Mouse (Mus musculus): ENCODE measurements around the gene Hsdl1. TPM values are rescaled to one million over a fixed set of nuclear protein-coding genes. Genes with fewer than 3 reads are reported as not detected.

The Hsdl1 gene
- polyA plus RNA-seq, 2 experiments: 6.9 to 17.0 TPM

DNA sequence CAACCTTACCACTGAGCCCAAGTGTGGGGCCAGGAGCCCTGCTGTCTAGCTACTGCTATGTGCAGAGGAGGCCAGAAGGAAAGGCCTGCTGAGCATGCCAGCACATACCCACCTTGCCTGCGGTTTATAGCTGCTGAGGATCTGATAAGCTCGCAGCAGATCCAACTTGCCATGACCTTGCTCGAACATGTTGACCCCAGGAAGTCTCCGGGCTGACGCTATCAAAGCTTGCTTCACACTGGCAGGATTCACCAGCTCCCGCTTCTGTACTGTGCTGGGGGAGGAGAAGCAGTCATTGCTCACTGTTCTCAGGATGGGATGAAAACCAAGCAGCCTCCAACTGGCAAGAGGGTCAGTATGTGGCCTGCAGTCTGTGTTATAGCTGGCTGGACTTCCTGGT is 44.0 kb downstream of the Hsdl1 start:
- H3K27ac ChIP-seq: no peak overlapping the region
- no peak overlapping the region for H3K4me3 ChIP-seq (ENCODE audit: insufficient read depth in 1 of 2, low read depth in 2 of 2, low read length in 2 of 2)
- TF ChIP-seq CTCF (IDR thresholded peaks at IDR 0.05; ENCODE audit: low read depth) (no peak), EP300 (IDR thresholded peaks at IDR 0.05; ENCODE audit: low read depth) (no peak)
- DNase-seq (ENCODE audit: low read depth in 3 of 3, low spot score in 3 of 3) (no peak), ATAC-seq (ENCODE audit: insufficient read depth) (no peak)
- H3K36me3 ChIP-seq (replicated peaks; ENCODE audit: control insufficient read depth, insufficient read depth, low read depth): peaks cover 39% of the 10 kb centered on the region
- no peaks in the 10 kb centered on the region for H3K4me1 ChIP-seq (replicated peaks; ENCODE audit: control insufficient read depth in 2 of 2, insufficient read depth in 2 of 2, low read length in 1 of 2)
- H3K4me2 ChIP-seq (ENCODE audit: low read depth): no peak overlapping the region
- 70% methylated on average over 6 of the region's 6 CpGs for WGBS (ENCODE audit: insufficient replicate concordance)
- H3K9ac ChIP-seq (replicated peaks): no peak overlapping the region
- no peaks in the 10 kb centered on the region for H3K9me3 ChIP-seq (ENCODE audit: control insufficient read depth, low read length)
- H3K27me3 ChIP-seq (ENCODE audit: control insufficient read depth, insufficient read depth, low read length): no peaks in the 10 kb centered on the region

GRCm38 (mm10) chr8:119528762-119529161 is 46.2 kb downstream of the Hsdl1 start:
- H3K36me3 ChIP-seq (replicated peaks; ENCODE audit: control insufficient read depth, insufficient read depth, low read depth): peaks cover 47% of the 10 kb centered on the region
- TF ChIP-seq CTCF (IDR thresholded peaks at IDR 0.05; ENCODE audit: low read depth): no peak
- TF ChIP-seq EP300 (IDR thresholded peaks at IDR 0.05; ENCODE audit: low read depth): no peak
- WGBS (ENCODE audit: insufficient replicate concordance): 82% methylated on average over 7 of the region's 7 CpGs
- DNase-seq (ENCODE audit: low read depth in 3 of 3, low spot score in 3 of 3): no peak
- H3K9me3 ChIP-seq (ENCODE audit: control insufficient read depth, low read length): no peaks in the 10 kb centered on the region
- ATAC-seq (ENCODE audit: insufficient read depth): no peak
- H3K27me3 ChIP-seq (ENCODE audit: control insufficient read depth, insufficient read depth, low read length): no peaks in the 10 kb centered on the region
- H3K4me1 ChIP-seq (replicated peaks; ENCODE audit: control insufficient read depth in 2 of 2, insufficient read depth in 2 of 2, low read length in 1 of 2): no peaks in the 10 kb centered on the region
- no peak overlapping the region for H3K4me2 ChIP-seq (ENCODE audit: low read depth)
- H3K9ac ChIP-seq (replicated peaks): no peak overlapping the region
- H3K27ac ChIP-seq: no peak overlapping the region
- H3K4me3 ChIP-seq (ENCODE audit: insufficient read depth in 1 of 2, low read depth in 2 of 2, low read length in 2 of 2): no peak overlapping the region

DNA sequence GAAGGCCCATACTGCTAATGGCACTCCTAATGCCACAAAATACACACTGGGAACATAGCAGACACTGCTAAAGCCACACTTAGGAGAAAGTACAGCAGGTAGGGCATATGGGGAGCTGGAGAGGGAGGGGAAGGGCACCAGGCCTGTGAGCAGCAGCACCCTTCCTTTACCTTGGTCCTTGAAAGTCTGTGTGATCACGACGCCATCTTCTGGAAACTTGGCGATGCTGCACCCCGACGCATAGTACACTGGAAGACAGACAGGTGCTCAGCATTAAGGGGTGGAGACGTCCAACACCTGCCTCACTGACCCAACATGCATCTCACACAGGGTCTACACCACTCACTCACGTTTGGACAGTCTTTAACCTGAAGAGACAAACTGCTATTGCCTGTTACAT is 54.9 kb downstream of the Hsdl1 start:
- Histone ChIP-seq H3K27ac (no peak overlapping the region), H3K9me3 (ENCODE audit: control insufficient read depth, low read length) (no peaks in the 10 kb centered on the region), H3K9ac (replicated peaks) (no peak overlapping the region), H3K27me3 (ENCODE audit: control insufficient read depth, insufficient read depth, low read length) (no peaks in the 10 kb centered on the region), H3K4me1 (replicated peaks; ENCODE audit: control insufficient read depth in 2 of 2, insufficient read depth in 2 of 2, low read length in 1 of 2) (no peaks in the 10 kb centered on the region; a peak in 1 of 4 replicates), H3K36me3 (replicated peaks; ENCODE audit: control insufficient read depth, insufficient read depth, low read depth) (peaks cover 77% of the 10 kb centered on the region), H3K4me2 (ENCODE audit: low read depth) (no peak overlapping the region), H3K4me3 (ENCODE audit: insufficient read depth in 1 of 2, low read depth in 2 of 2, low read length in 2 of 2) (no peak overlapping the region)
- ATAC-seq (ENCODE audit: insufficient read depth) (no peak), DNase-seq (ENCODE audit: low read depth in 3 of 3, low spot score in 3 of 3) (no peak)
- WGBS (ENCODE audit: insufficient replicate concordance): 73% methylated on average over 7 of the region's 7 CpGs
- peak; percentile 47 for TF ChIP-seq CTCF (IDR thresholded peaks at IDR 0.05; ENCODE audit: low read depth)
- TF ChIP-seq EP300 (IDR thresholded peaks at IDR 0.05; ENCODE audit: low read depth): no peak

DNA sequence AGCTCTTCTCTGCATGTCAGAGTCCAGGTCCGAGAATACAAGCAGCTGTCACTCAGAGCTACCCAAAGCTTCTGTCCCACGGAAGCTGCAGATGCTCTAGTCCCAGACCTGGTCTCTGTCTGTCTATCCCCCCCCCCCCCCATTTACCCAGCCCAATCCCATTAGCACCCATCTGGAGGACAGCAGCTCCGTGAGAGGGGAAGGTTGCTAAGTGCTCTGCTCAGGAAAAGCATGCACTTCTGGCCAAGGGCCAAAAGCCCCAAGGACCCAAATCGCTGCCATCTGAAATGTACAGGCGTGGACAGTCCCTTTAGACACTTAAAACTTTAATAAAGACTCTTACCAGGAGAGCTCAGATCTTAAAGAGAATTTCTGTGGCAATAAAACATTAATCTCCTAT is 58.3 kb downstream of the Hsdl1 start:
- no peaks in the 10 kb centered on the region; a peak in 1 of 4 replicates for H3K4me1 ChIP-seq (replicated peaks; ENCODE audit: control insufficient read depth in 2 of 2, insufficient read depth in 2 of 2, low read length in 1 of 2)
- H3K36me3 ChIP-seq (replicated peaks; ENCODE audit: control insufficient read depth, insufficient read depth, low read depth): peaks cover 70% of the 10 kb centered on the region
- no peak for ATAC-seq (ENCODE audit: insufficient read depth)

DNA sequence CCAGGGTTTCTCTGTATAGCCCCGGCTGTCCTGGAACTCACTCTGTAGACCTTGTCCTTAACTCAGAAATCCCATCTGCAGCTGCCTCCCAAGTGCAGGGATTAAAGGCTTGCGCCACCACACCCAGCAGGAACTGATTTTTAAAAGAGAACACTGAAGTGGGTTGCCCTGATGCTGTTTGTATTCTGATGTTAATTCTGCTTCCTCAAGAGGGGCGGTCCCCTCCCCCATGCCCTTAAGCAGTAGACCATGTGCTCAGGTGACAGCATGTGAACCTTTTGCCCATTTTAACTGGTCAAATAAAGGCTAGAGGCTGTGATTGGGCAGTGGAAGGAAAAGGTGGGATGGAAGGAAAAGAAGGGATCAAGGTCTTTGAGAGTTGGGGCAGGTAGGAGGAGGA is 59.2 kb downstream of the Hsdl1 start:
- Histone ChIP-seq H3K27me3 (ENCODE audit: control insufficient read depth, insufficient read depth, low read length) (no peaks in the 10 kb centered on the region), H3K4me2 (ENCODE audit: low read depth) (no peak overlapping the region), H3K4me1 (replicated peaks; ENCODE audit: control insufficient read depth in 2 of 2, insufficient read depth in 2 of 2, low read length in 1 of 2) (no peaks in the 10 kb centered on the region; a peak in 1 of 4 replicates), H3K9me3 (ENCODE audit: control insufficient read depth, low read length) (no peaks in the 10 kb centered on the region), H3K9ac (replicated peaks) (no peak overlapping the region), H3K4me3 (ENCODE audit: insufficient read depth in 1 of 2, low read depth in 2 of 2, low read length in 2 of 2) (no peak overlapping the region), H3K27ac (no peak overlapping the region), H3K36me3 (replicated peaks; ENCODE audit: control insufficient read depth, insufficient read depth, low read depth) (peaks cover 61% of the 10 kb centered on the region)
- TF ChIP-seq EP300 (IDR thresholded peaks at IDR 0.05; ENCODE audit: low read depth) (no peak), CTCF (IDR thresholded peaks at IDR 0.05; ENCODE audit: low read depth) (no peak)
- 84% methylated on average over 3 of the region's 3 CpGs for WGBS (ENCODE audit: insufficient replicate concordance)
- DNase-seq (ENCODE audit: low read depth in 3 of 3, low spot score in 3 of 3) (no peak), ATAC-seq (ENCODE audit: insufficient read depth) (no peak)

More for the DNA sequence above, 58.3 kb downstream of the Hsdl1 start:
- Histone ChIP-seq H3K27me3 (ENCODE audit: control insufficient read depth, insufficient read depth, low read length) (no peaks in the 10 kb centered on the region), H3K4me3 (ENCODE audit: insufficient read depth in 1 of 2, low read depth in 2 of 2, low read length in 2 of 2) (no peak overlapping the region), H3K4me2 (ENCODE audit: low read depth) (no peak overlapping the region), H3K9ac (replicated peaks) (no peak overlapping the region), H3K27ac (no peak overlapping the region), H3K9me3 (ENCODE audit: control insufficient read depth, low read length) (no peaks in the 10 kb centered on the region)
- TF ChIP-seq CTCF (IDR thresholded peaks at IDR 0.05; ENCODE audit: low read depth) (no peak), EP300 (IDR thresholded peaks at IDR 0.05; ENCODE audit: low read depth) (no peak)
- WGBS (ENCODE audit: insufficient replicate concordance): 73% methylated on average over 5 of the region's 5 CpGs
- DNase-seq (ENCODE audit: low read depth in 3 of 3, low spot score in 3 of 3): no peak

Measured in liver, embryonic 14.5 days (tissue).